Mouse (Mus musculus) NIH3T3 (cell line): ENCODE data around the gene Taar9.
A peak's percentile ranks its signal among the peaks of the same experiment; 100 is the strongest.
"Not testable (repeated sequence)": the region's sequence is repeated elsewhere in the genome, so short reads cannot be mapped to it uniquely, and the experiment has no call there.

Source experiments
- DNase-seq: peaks from one replicate; pipeline ENCODE4 v3.0.0-alpha.2; 2012; ENCODE audit warnings: low read depth

Gene Taar9

GRCm38 (mm10) chr10:24109434-24109833, at the start of gene Taar9:
Gene Taar9, minus strand, starts transcription at chr10:24109534.
- not testable (repeated sequence) for DNase-seq

GRCm38 (mm10) chr10:24158470-24159254, 49.3 kb upstream of the Taar9 start:
- DNase-seq, result no peak

GRCm38 (mm10) chr10:24150086-24150485, 40.8 kb upstream of the Taar9 start:
- peak; percentile 20 for DNase-seq

- DNase-seq, result peak; percentile 96
These were observed 39.9 kb upstream of the Taar9 start, which contains the start of gene Stx7 for GRCm38 (mm10) chr10:24149135-24149781. Gene Stx7, plus strand, starts transcription at chr10:24149302.

GRCm38 (mm10) chr10:24142735-24143134, 33.4 kb upstream of the Taar9 start:
- no peak for DNase-seq

GRCm38 (mm10) chr10:24138623-24139261, 29.4 kb upstream of the Taar9 start:
- DNase-seq, result no peak

GRCm38 (mm10) chr10:24134071-24134645, 24.8 kb upstream of the Taar9 start:
- DNase-seq, result no peak

- no peak for DNase-seq
These were observed 23.8 kb upstream of the Taar9 start for GRCm38 (mm10) chr10:24133132-24133531.

- DNase-seq, result peak; percentile 16
These were observed 22.9 kb upstream of the Taar9 start for GRCm38 (mm10) chr10:24132273-24132672.

GRCm38 (mm10) chr10:24131451-24132262, 22.3 kb upstream of the Taar9 start:
- peak; percentile 85 for DNase-seq

GRCm38 (mm10) chr10:24111116-24111778, 1.9 kb upstream of the Taar9 start:
- peak; percentile 79 for DNase-seq

GRCm38 (mm10) chr10:24108236-24108635, 1.1 kb downstream of the Taar9 start:
- DNase-seq, result no peak

GRCm38 (mm10) chr10:24107747-24108146, 1.6 kb downstream of the Taar9 start:
- DNase-seq, result no peak

GRCm38 (mm10) chr10:24103299-24103698, 6.0 kb downstream of the Taar9 start:
- not testable (repeated sequence) for DNase-seq

GRCm38 (mm10) chr10:24101812-24102211, 7.5 kb downstream of the Taar9 start, which contains the start of gene Taar8c:
Gene Taar8c, minus strand, starts transcription at chr10:24101912.
- not testable (repeated sequence) for DNase-seq

- not testable (repeated sequence) for DNase-seq
These were observed 12.3 kb downstream of the Taar9 start for GRCm38 (mm10) chr10:24097010-24097409.

GRCm38 (mm10) chr10:24092194-24092593, 17.1 kb downstream of the Taar9 start, which contains the start of gene Taar8b:
Gene Taar8b, minus strand, starts transcription at chr10:24092294.
- no peak for DNase-seq

GRCm38 (mm10) chr10:24087168-24087567, 22.2 kb downstream of the Taar9 start:
- DNase-seq, result no peak

- no peak for DNase-seq
These were observed 22.8 kb downstream of the Taar9 start for GRCm38 (mm10) chr10:24086555-24086954.

GRCm38 (mm10) chr10:24085936-24086335, 23.4 kb downstream of the Taar9 start:
- DNase-seq, result no peak

- peak; percentile 74 for DNase-seq
These were observed 29.2 kb downstream of the Taar9 start for GRCm38 (mm10) chr10:24080166-24080565.
